Mouse (Mus musculus) embryonic facial prominence, embryonic 14.5 days (tissue): ENCODE results near the gene Ablim1. TPM values are rescaled to one million over a fixed set of nuclear protein-coding genes. Genes with fewer than 3 reads are reported as not detected.

Source experiments
- ATAC-seq: fragments of 200-750 bp; cut with Nextera tagmentation; 2 replicates; pipeline ENCODE4 v1.8.0; 2017; ENCODE audit warnings: low read depth, moderate number of reproducible peaks, moderate TSS enrichment
- DNase-seq: peaks from one replicate; pipeline ENCODE4 v3.0.0-alpha.2; 2015; ENCODE audit warnings: low spot score
- H3K27ac ChIP-seq: fragments of 300-500 bp; sonication (generic); replicated peaks from 2 replicates; pipeline ENCODE4 v1.5.1; 2014; ENCODE audit warnings: low read depth, mild to moderate bottlenecking, low read length, moderate library complexity
- H3K27me3 ChIP-seq: fragments of 300-500 bp; sonication (generic); replicated peaks from 2 replicates; pipeline ENCODE4 v1.6.1; 2014; ENCODE audit warnings: low read length; ENCODE audit not compliant: control insufficient read depth, insufficient read depth
- H3K36me3 ChIP-seq: fragments of 300-500 bp; sonication (generic); 2 replicates; pipeline ENCODE4 v1.6.1; 2014; ENCODE audit warnings: low read length, mixed read lengths; ENCODE audit not compliant: control insufficient read depth, insufficient read depth
- H3K4me1 ChIP-seq: fragments of 300-500 bp; sonication (generic); 2 replicates; pipeline ENCODE4 v1.6.1; 2014; ENCODE audit warnings: antibody characterized with exemption, low read length; ENCODE audit not compliant: control insufficient read depth, insufficient read depth
- H3K4me2 ChIP-seq: fragments of 300-500 bp; sonication (generic); 2 replicates; pipeline ENCODE4 v1.6.1; 2014; ENCODE audit warnings: low read depth, mild to moderate bottlenecking, low read length, moderate library complexity, mixed read lengths
- H3K4me3 ChIP-seq: fragments of 300-500 bp; sonication (generic); 2 replicates; pipeline ENCODE4 v1.5.1; 2014; ENCODE audit warnings: low read depth, mild to moderate bottlenecking, low read length
- H3K9ac ChIP-seq: fragments of 300-500 bp; sonication (generic); 2 replicates; pipeline ENCODE4 v1.6.1; 2014; ENCODE audit warnings: low read depth, mild to moderate bottlenecking, low read length, moderate library complexity, mixed read lengths
- H3K9me3 ChIP-seq: fragments of 300-500 bp; sonication (generic); 2 replicates; pipeline ENCODE4 v1.6.1; 2016; ENCODE audit warnings: low read length; ENCODE audit not compliant: control insufficient read depth
- WGBS: fragments of 180-500 bp; shearing (Covaris S2); extraction: QIAGEN DNeasy Blood & Tissue Kit; methylation state at CpG from one replicate; pipeline ENCODE4 v1.1.7; 2014; 5-methylcytosine and 5-hydroxymethylcytosine counted together
- polyA plus RNA-seq: library from polyadenylated mRNA; unstranded; fragments of >200 nt; fragmentation: Nextera tagmentation; extraction: Ambion mirVana; gene quantifications from 2 replicates; pipeline ENCODE4 v1.2.1, GENCODE M21; 2014

Ablim1 gene
- polyA plus RNA-seq, 1 experiment from 2014 or later = 49.3 TPM

GRCm38 (mm10) chr19:57118785-57119565, 195.7 kb downstream of the Ablim1 start:
- peak overlapping the region; percentile 58 for H3K4me2 ChIP-seq
- H3K27me3 ChIP-seq = no peaks in the 10 kb centered on the region
- peaks cover 34% of the 10 kb centered on the region for H3K4me1 ChIP-seq
- H3K9me3 ChIP-seq = no peaks in the 10 kb centered on the region
- H3K4me3 ChIP-seq = peak overlapping the region; percentile 43
- no peaks in the 10 kb centered on the region for H3K36me3 ChIP-seq
- WGBS = 39% methylated on average over 22 of the region's 22 CpGs
- H3K9ac ChIP-seq = peak overlapping the region; percentile 66
- H3K27ac ChIP-seq = peak overlapping the region; percentile 85
- ATAC-seq = peak; percentile 91
- peak; percentile 93 for DNase-seq

GRCm38 (mm10) chr19:57117751-57118150, 197.0 kb downstream of the Ablim1 start:
- no peaks in the 10 kb centered on the region for H3K27me3 ChIP-seq
- ATAC-seq (no peak), DNase-seq (no peak)
- peaks cover 29% of the 10 kb centered on the region for H3K4me1 ChIP-seq
- H3K9me3 ChIP-seq = no peaks in the 10 kb centered on the region
- peak overlapping the region; percentile 43 for H3K4me3 ChIP-seq
- H3K27ac ChIP-seq = peak overlapping the region; percentile 85
- WGBS = 25% methylated on average over 6 of the region's 6 CpGs
- no peaks in the 10 kb centered on the region for H3K36me3 ChIP-seq
- H3K4me2 ChIP-seq = peak overlapping the region; percentile 58
- 0 out of 2 replicates have a peak overlapping the region, but pooled peaks have one; percentile 34 for H3K9ac ChIP-seq

GRCm38 (mm10) chr19:57116871-57117501, 197.7 kb downstream of the Ablim1 start:
- Histone ChIP-seq H3K4me1 (peaks cover 29% of the 10 kb centered on the region), H3K9me3 (no peaks in the 10 kb centered on the region), H3K4me3 (peak overlapping the region; percentile 43), H3K27me3 (no peaks in the 10 kb centered on the region), H3K36me3 (no peaks in the 10 kb centered on the region), H3K27ac (no peak overlapping the region), H3K9ac (peak overlapping the region; percentile 34), H3K4me2 (peak overlapping the region; percentile 58)
- ATAC-seq = no peak
- 8% methylated on average over 7 of the region's 7 CpGs for WGBS
- no peak for DNase-seq

- Histone ChIP-seq H3K9me3 (no peaks in the 10 kb centered on the region), H3K36me3 (no peaks in the 10 kb centered on the region), H3K4me3 (no peak overlapping the region), H3K9ac (no peak overlapping the region), H3K4me1 (peaks cover 29% of the 10 kb centered on the region), H3K4me2 (no peak overlapping the region), H3K27me3 (no peaks in the 10 kb centered on the region), H3K27ac (no peak overlapping the region)
- 47% methylated on average over 5 of the region's 5 CpGs for WGBS
- DNase-seq (no peak), ATAC-seq (no peak)
Observed at GRCm38 (mm10) chr19:57115670-57116069, 199.0 kb downstream of the Ablim1 start.

- 73% methylated on average over 5 of the region's 5 CpGs for WGBS
- DNase-seq = no peak
- H3K9ac ChIP-seq = no peak overlapping the region
- no peak for ATAC-seq
- H3K4me3 ChIP-seq = no peak overlapping the region
- peaks cover 29% of the 10 kb centered on the region for H3K4me1 ChIP-seq
- no peaks in the 10 kb centered on the region for H3K27me3 ChIP-seq
- no peaks in the 10 kb centered on the region for H3K36me3 ChIP-seq
- H3K9me3 ChIP-seq = no peaks in the 10 kb centered on the region
- no peak overlapping the region for H3K4me2 ChIP-seq
- H3K27ac ChIP-seq = no peak overlapping the region
Observed at GRCm38 (mm10) chr19:57114951-57115350, 199.8 kb downstream of the Ablim1 start.

GRCm38 (mm10) chr19:57113975-57114374, 200.7 kb downstream of the Ablim1 start:
- DNase-seq (no peak), ATAC-seq (no peak)
- Histone ChIP-seq H3K27ac (no peak overlapping the region), H3K9me3 (no peaks in the 10 kb centered on the region), H3K4me2 (no peak overlapping the region), H3K4me1 (peaks cover 27% of the 10 kb centered on the region), H3K27me3 (no peaks in the 10 kb centered on the region), H3K9ac (no peak overlapping the region), H3K36me3 (no peaks in the 10 kb centered on the region), H3K4me3 (no peak overlapping the region)
- 96% methylated on average over 8 of the region's 8 CpGs for WGBS

GRCm38 (mm10) chr19:57112816-57113406, 201.8 kb downstream of the Ablim1 start:
- H3K9me3 ChIP-seq = no peaks in the 10 kb centered on the region
- WGBS = 54% methylated on average over 9 of the region's 9 CpGs
- no peaks in the 10 kb centered on the region for H3K36me3 ChIP-seq
- H3K4me2 ChIP-seq = no peak overlapping the region
- H3K4me3 ChIP-seq = no peak overlapping the region
- H3K27me3 ChIP-seq = no peaks in the 10 kb centered on the region
- H3K4me1 ChIP-seq = peaks cover 18% of the 10 kb centered on the region
- H3K9ac ChIP-seq = no peak overlapping the region
- peak; percentile 38 for ATAC-seq
- 0 out of 2 replicates have a peak overlapping the region, but pooled peaks have one; percentile 2 for H3K27ac ChIP-seq
- peak; percentile 75 for DNase-seq

- no peak overlapping the region for H3K4me2 ChIP-seq
- WGBS = 85% methylated on average over 8 of the region's 8 CpGs
- H3K9ac ChIP-seq = no peak overlapping the region
- no peak overlapping the region for H3K4me3 ChIP-seq
- peaks cover 17% of the 10 kb centered on the region for H3K4me1 ChIP-seq
- no peaks in the 10 kb centered on the region for H3K9me3 ChIP-seq
- no peaks in the 10 kb centered on the region for H3K27me3 ChIP-seq
- H3K36me3 ChIP-seq = no peaks in the 10 kb centered on the region
- ATAC-seq = no peak
- 0 out of 2 replicates have a peak overlapping the region, but pooled peaks have one; percentile 2 for H3K27ac ChIP-seq
- no peak for DNase-seq
Observed at GRCm38 (mm10) chr19:57112231-57112815, 202.4 kb downstream of the Ablim1 start.
